Comparison of ENCODE assay signal across 8 mouse cellular contexts in genomic region chr16:39109383-39110033, GRCm38 (mm10).
DNase-seq lines count a peak whose midpoint lies in the region; ATAC-seq and TF ChIP-seq lines count a peak whose summit lies in the region.

No protein-coding gene starts in this region.

- peak overlapping the region; percentile 47 for H3K9ac ChIP-seq in forebrain, postnatal 0 days
- H3K9ac ChIP-seq in limb, embryonic 11.5 days (ENCODE audit: low read length): no peak overlapping the region
- H3K9ac ChIP-seq in neural tube, embryonic 14.5 days (replicated peaks; ENCODE audit: low read depth, low read length): no peak overlapping the region

- H3K4me2 ChIP-seq in forebrain, postnatal 0 days (ENCODE audit: low read depth): peak overlapping the region; percentile 63
- H3K4me2 ChIP-seq in limb, embryonic 11.5 days (ENCODE audit: low read depth, severe bottlenecking): peak overlapping the region; percentile 31; the same call in 1 of the 2 replicates
- H3K4me2 ChIP-seq in neural tube, embryonic 14.5 days (ENCODE audit: low read depth, low read length): peak overlapping the region; percentile 39

- peak; percentile 38; the same call in 1 of the 2 replicates for TF ChIP-seq CTCF in cerebellum, adult 2 months (IDR thresholded peaks at IDR 0.05; ENCODE audit: borderline replicate concordance, insufficient read depth, low read depth, low read length)
- TF ChIP-seq CTCF in forebrain, postnatal 0 days (IDR thresholded peaks at IDR 0.05; ENCODE audit: low read depth): peak; percentile 82
- 0 out of 2 replicates have a peak, but pooled peaks have one; percentile 18 for TF ChIP-seq CTCF in kidney, adult 2 months (conservative IDR thresholded peaks at IDR 0.05; ENCODE audit: insufficient read depth, insufficient read length, low read depth, low read length)

- no peaks in the 10 kb centered on the region for H3K36me3 ChIP-seq in forebrain, postnatal 0 days (ENCODE audit: insufficient read depth)
- no peaks in the 10 kb centered on the region for H3K36me3 ChIP-seq in kidney, adult 2 months (ENCODE audit: control insufficient read depth, insufficient read depth, low read length)
- H3K36me3 ChIP-seq in limb, embryonic 11.5 days (ENCODE audit: control insufficient read depth, insufficient read depth, low read length): no peaks in the 10 kb centered on the region
- no peaks in the 10 kb centered on the region for H3K36me3 ChIP-seq in neural tube, embryonic 14.5 days (ENCODE audit: control insufficient read depth, insufficient read depth, low read length)

- TF ChIP-seq POLR2A in cerebellum, adult 2 months (IDR thresholded peaks at IDR 0.05; ENCODE audit: borderline replicate concordance, insufficient read depth, low read length): no peak
- TF ChIP-seq POLR2A in kidney, adult 2 months (IDR thresholded peaks at IDR 0.05; ENCODE audit: low read depth, low read length): no peak

- no peaks in the 10 kb centered on the region for H3K4me1 ChIP-seq in cerebellum, adult 2 months (ENCODE audit: control insufficient read depth, insufficient read depth, low read length)
- H3K4me1 ChIP-seq in forebrain, postnatal 0 days (ENCODE audit: insufficient read depth): no peaks in the 10 kb centered on the region
- no peaks in the 10 kb centered on the region for H3K4me1 ChIP-seq in kidney, adult 2 months (ENCODE audit: control insufficient read depth, insufficient read depth, low read length)
- H3K4me1 ChIP-seq in limb, embryonic 11.5 days (ENCODE audit: control insufficient read depth, insufficient read depth, low read length): no peaks in the 10 kb centered on the region
- no peaks in the 10 kb centered on the region for H3K4me1 ChIP-seq in neural tube, embryonic 14.5 days (ENCODE audit: control insufficient read depth, insufficient read depth, low read length)

- no peak overlapping the region for H3K27ac ChIP-seq in cerebellum, adult 2 months (ENCODE audit: insufficient read depth, low read length)
- peak overlapping the region; percentile 73 for H3K27ac ChIP-seq in forebrain, postnatal 0 days (ENCODE audit: low read depth, low read length)
- no peak overlapping the region for H3K27ac ChIP-seq in kidney, adult 2 months (ENCODE audit: insufficient read depth, low read depth, low read length)
- no peak overlapping the region for H3K27ac ChIP-seq in limb, embryonic 11.5 days (replicated peaks; ENCODE audit: low read depth, low read length)
- no peak overlapping the region for H3K27ac ChIP-seq in neural tube, embryonic 14.5 days (ENCODE audit: low read depth, low read length)

- peak; percentile 66 for ATAC-seq in forebrain, postnatal 0 days
- ATAC-seq in limb, embryonic 11.5 days (ENCODE audit: insufficient number of reproducible peaks, low FRiP score, low TSS enrichment, low read depth): no peak
- peak; percentile 72 for ATAC-seq in neural tube, embryonic 14.5 days (ENCODE audit: low read depth)

- no peaks in the 10 kb centered on the region for H3K27me3 ChIP-seq in cerebellum, adult 2 months (ENCODE audit: control insufficient read depth, insufficient read depth, low read length)
- H3K27me3 ChIP-seq in forebrain, postnatal 0 days (ENCODE audit: insufficient read depth, low read length): no peaks in the 10 kb centered on the region
- H3K27me3 ChIP-seq in kidney, adult 2 months (replicated peaks; ENCODE audit: control insufficient read depth, insufficient read depth, low read length): no peaks in the 10 kb centered on the region
- no peaks in the 10 kb centered on the region for H3K27me3 ChIP-seq in limb, embryonic 11.5 days (ENCODE audit: control insufficient read depth, insufficient read depth, low read length)
- no peaks in the 10 kb centered on the region for H3K27me3 ChIP-seq in neural tube, embryonic 14.5 days (ENCODE audit: control insufficient read depth, insufficient read depth, low read length)

- peak overlapping the region; percentile 49 for H3K4me3 ChIP-seq in cerebellum, adult 2 months (replicated peaks; ENCODE audit: insufficient read depth, low read depth, low read length)
- H3K4me3 ChIP-seq in forebrain, postnatal 0 days (ENCODE audit: low read depth, low read length): peak overlapping the region; percentile 38
- H3K4me3 ChIP-seq in kidney, adult 2 months (ENCODE audit: insufficient read depth, low read depth, low read length): no peak overlapping the region
- no peak overlapping the region for H3K4me3 ChIP-seq in limb, embryonic 11.5 days (ENCODE audit: low read depth, low read length)
- peak overlapping the region; percentile 5 for H3K4me3 ChIP-seq in neural tube, embryonic 14.5 days (ENCODE audit: low read depth, low read length)

- 16% methylated on average over 15 of the region's 15 CpGs for WGBS in cerebellum, adult 2 months
- 13% methylated on average over 15 of the region's 15 CpGs for WGBS in forebrain, postnatal 0 days
- 19% methylated on average over 15 of the region's 15 CpGs for WGBS in kidney, adult 2 months
- 25% methylated on average over 15 of the region's 15 CpGs for WGBS in limb, embryonic 11.5 days
- 24% methylated on average over 15 of the region's 15 CpGs for WGBS in neural tube, embryonic 14.5 days

- no peaks in the 10 kb centered on the region for H3K9me3 ChIP-seq in forebrain, postnatal 0 days (ENCODE audit: low read length)
- H3K9me3 ChIP-seq in limb, embryonic 11.5 days (ENCODE audit: control insufficient read depth, low read length): no peaks in the 10 kb centered on the region
- H3K9me3 ChIP-seq in neural tube, embryonic 14.5 days (ENCODE audit: control insufficient read depth, low read length): no peaks in the 10 kb centered on the region

- DNase-seq in ovary, postnatal 14 days (ENCODE audit: low spot score): peak; percentile 36
- no peak for DNase-seq in ovary, postnatal 10 days (ENCODE audit: low spot score)
- DNase-seq in cerebellum, adult 2 months: peak; percentile 41 to 53
- peak; percentile 83 for DNase-seq in forebrain, postnatal 0 days
- DNase-seq in kidney, adult 2 months: peak; percentile 44
- DNase-seq in limb, embryonic 11.5 days (ENCODE audit: low spot score): peak; percentile 70
- no peak for DNase-seq in spleen, adult 12 weeks (ENCODE audit: low spot score)

Comparison
In these comparisons a context has a peak if more than half of its experiments do, and no peak if none do; other contexts are left out.
1. DNase-seq: peak in ovary, postnatal 14 days (single experiment), cerebellum, adult 2 months (2 of 2), forebrain, postnatal 0 days (single experiment), kidney, adult 2 months (single experiment) and limb, embryonic 11.5 days (single experiment); none in ovary, postnatal 10 days (single experiment) and spleen, adult 12 weeks (single experiment).
2. H3K4me3 ChIP-seq: peak in cerebellum, adult 2 months (single experiment), forebrain, postnatal 0 days (single experiment) and neural tube, embryonic 14.5 days (single experiment); none in kidney, adult 2 months (single experiment) and limb, embryonic 11.5 days (single experiment).
3. CTCF ChIP-seq: peak in every context shown above with its lines; median percentile 82 in forebrain, postnatal 0 days; 38 in cerebellum, adult 2 months; 18 in kidney, adult 2 months.
4. Peak in every context shown above with its lines, with median percentiles within 50 percentile points of each other: H3K4me2 ChIP-seq.